Mouse (Mus musculus): ENCODE measurements around the gene Ddx20. TPM values are rescaled to one million over a fixed set of nuclear protein-coding genes. Genes with fewer than 3 reads are reported as not detected.

Ddx20 gene
- polyA plus RNA-seq, 1 experiment = 10.4 TPM

- no peak for DNase-seq (ENCODE audit: low spot score)
Observed at GRCm38 (mm10) chr3:105668161-105668560, 19.2 kb downstream of the Ddx20 start.

DNA sequence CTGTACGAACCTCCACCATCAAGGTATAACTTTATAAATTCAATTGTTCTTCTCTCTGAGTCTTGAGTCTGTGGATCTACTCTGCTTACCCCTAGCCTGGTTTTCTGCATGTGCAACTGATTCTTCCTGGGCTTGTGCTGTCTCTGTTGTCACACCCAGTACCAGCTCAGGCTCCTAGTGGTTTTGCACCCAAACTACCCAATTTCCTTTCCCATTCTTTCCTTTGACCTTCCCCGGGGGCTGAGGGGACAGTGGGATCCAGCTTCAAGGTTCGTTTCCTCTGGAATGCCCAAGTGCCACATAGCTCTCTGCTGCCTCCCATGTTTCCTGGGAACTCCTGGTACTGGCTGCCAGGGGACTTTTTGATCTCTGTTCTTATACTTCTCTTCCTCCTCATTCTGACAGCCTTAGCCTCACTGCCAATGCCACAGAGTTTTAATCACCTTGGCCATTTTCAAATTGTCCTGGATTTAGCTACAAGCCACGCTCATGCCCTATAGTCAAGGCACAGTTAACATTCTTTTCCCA lies 20.3 kb downstream of the Ddx20 start:
- DNase-seq (ENCODE audit: low spot score) = no peak

DNA sequence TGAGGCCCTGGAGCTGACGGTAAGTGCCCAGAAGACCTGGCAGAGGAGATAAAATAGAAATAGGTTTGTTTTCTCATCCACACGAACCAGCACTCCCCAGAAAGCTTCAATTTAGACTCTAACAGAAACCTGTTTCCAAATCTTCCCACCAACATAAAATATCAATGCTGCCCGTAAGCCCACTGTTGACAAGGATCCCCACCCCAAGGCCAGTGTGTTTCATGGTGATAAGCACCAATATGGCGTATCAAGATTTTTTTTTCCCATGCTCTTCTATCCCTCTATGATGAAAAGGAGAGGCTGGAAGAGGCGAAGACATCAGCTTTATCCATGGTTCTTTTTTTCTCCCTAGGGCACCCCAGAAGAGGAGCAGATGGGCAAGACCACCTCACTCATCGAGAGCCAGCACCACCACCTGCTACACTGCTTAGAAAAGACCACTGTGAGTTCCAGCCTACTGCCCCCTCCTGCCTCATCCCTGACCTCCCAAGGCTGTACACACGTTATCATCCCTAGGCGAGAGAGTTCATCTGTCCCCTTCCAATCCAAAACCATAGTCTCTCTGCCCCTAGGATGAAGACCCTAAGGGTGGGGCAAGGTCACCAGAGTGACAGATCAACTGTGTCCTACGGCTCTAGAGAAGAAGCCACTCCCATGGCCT lies 22.1 kb downstream of the Ddx20 start:
- DNase-seq (ENCODE audit: low spot score) = no peak

DNA sequence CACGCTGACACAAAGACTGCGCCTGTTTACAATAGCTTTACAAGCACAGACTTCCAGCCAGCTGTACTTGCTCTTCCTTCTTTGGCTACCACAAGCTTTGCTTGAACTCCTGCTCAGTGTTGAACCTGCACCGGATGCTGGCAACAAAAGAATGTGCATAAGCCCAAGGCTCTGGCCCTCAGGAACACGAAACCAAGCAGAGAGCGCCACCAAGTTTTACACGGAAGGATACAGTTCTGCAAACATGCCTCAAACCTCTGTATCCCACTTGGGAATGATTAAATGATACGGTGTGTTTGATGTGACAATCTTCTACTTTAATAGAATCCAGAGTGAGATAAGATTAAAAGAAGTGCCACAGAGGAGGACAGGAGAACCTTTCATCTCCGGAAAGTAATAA lies 24.3 kb downstream of the Ddx20 start:
- DNase-seq (ENCODE audit: low spot score) = no peak

GRCm38 (mm10) chr3:105660530-105660929 lies 26.8 kb downstream of the Ddx20 start:
- DNase-seq (ENCODE audit: low spot score) = no peak

DNA sequence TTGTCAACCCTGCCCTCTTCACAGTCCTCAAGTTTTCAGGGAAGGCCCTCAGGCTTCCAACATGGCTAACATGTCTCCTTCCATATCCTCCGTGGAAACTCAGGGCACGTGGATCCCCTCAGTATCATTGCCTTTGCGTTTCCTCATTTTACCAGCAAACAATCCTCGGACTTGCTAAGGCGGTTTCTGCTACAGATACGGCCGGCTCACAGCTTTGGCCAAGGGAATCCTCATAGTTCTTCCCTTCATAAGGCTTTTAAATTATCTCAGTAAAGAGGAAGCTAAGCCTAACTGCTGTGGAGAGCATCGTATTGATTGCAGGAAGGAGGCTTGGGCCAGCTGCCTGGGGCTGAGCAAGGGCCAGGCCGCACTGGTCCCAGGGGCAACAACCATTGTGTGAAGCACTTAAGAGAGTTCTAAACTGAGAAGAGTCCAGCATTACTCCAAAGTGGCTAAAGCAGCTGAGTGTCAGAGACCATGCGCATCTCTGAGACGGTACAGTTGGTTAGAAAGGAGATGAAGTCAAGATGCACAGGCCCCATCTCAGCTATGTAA lies 32.3 kb downstream of the Ddx20 start:
- DNase-seq (ENCODE audit: low spot score) = no peak

GRCm38 (mm10) chr3:105653544-105654380 lies 33.6 kb downstream of the Ddx20 start:
- no peak for DNase-seq (ENCODE audit: low spot score)

DNA sequence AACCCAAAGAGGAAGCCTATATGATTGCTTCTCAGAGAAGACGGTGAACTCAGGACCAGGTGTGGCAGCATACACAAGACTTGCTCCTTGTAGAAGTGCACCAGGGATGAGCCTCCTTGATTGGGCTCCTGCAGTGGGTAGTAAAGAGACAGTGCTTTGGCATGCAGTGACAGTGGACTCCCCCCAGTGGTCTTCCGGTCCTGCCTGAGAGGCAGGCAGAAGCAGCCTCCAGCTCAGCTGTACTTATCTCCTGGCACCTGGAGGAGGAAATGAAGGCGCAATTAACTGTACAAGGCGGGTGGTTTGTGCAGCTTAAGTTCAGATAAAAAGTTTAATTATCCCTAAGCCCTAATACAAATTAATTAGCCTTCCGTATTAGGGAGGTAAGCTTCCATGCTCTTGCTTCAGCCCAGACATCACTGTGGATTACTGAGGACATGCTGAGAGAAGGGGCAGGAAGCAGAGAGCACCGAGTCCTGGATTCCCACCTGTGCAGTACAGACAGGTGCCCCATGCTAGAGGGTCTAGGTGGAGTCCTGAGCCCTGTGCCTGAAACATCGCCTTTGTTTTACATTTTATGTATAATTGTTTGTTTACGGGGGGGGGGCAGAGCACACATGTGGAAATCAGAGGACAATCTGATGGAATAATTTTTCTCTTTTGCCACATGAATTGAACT lies 38.3 kb downstream of the Ddx20 start:
- no peak for DNase-seq (ENCODE audit: low spot score)

DNA sequence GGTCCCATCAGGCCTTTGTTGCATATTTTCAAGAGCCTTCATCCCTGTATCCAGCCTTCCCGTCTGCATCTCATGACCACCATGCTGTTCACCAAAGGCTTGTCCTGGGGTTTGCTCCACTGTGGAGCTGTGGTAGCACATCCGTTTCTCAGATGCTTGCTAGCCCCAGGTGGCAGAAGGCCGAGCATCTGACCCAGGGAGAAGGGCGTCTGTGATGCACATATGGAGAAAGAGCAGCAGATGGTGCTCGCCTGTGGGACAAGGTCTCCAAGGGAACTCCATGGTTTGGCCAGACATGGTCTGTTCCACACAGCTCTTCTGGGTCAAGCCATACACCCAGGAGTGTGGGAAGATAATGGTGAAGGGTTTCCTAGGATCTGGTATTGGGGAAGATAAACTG lies 43.8 kb downstream of the Ddx20 start:
- DNase-seq (ENCODE audit: low spot score) = no peak

- DNase-seq (ENCODE audit: low spot score) = no peak
Observed at GRCm38 (mm10) chr3:105642186-105642585, 45.2 kb downstream of the Ddx20 start.

GRCm38 (mm10) chr3:105633021-105633420 lies 54.4 kb downstream of the Ddx20 start:
- no peak for DNase-seq (ENCODE audit: low spot score)

DNA sequence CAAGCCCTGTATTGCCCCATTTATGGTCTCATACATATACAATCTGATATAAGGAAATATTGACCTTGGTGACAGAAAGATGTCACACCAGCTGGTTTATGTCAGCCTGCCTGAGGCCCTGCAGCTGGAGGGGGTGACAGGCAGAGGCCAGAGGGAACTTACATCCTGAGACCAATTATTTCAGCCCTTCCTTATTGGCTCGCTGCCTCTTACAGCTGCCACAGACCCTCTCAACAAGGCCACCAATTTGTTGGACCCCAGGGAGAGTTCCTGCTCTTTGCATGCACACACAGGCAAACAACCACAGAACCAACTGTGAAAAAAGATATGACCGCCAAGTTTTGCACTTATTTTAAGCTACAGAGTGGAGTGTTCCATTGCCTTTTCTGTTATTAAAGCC lies 55.1 kb downstream of the Ddx20 start:
- no peak for DNase-seq (ENCODE audit: low spot score)

Other genes starting within 250 kb of the Ddx20 start
- 10.4 and 17.5 TPM in 2 replicates for gene Kcnd3, start 235.2 kb downstream of the Ddx20 start, polyA plus RNA-seq (2012; rRNA removed)
- 19.8 and 27.1 TPM in 2 replicates for gene Inka2, start 17.0 kb upstream of the Ddx20 start, polyA plus RNA-seq (2012; rRNA removed)
- 91.4 and 106 TPM in 2 replicates for gene Rap1a, start 113.8 kb upstream of the Ddx20 start, polyA plus RNA-seq (2012; rRNA removed)
- 0.41 and 0.53 TPM in 2 replicates for gene Adora3, start 183.3 kb upstream of the Ddx20 start, polyA plus RNA-seq (2012; rRNA removed)
- gene Tmigd3, start 183.3 kb upstream of the Ddx20 start, polyA plus RNA-seq (2012; rRNA removed) = 0.13 and 0.14 TPM in 2 replicates
- gene I830077J02Rik, start 245.1 kb upstream of the Ddx20 start, polyA plus RNA-seq (2012; rRNA removed) = 0.58 and 0.78 TPM in 2 replicates

Measured in urinary bladder, adult 2 months (tissue).